Mouse (Mus musculus) cerebellum, adult 9-10 months (tissue): ENCODE data around the gene Ajap1.

Source experiments
- DNase-seq: peaks from one replicate; pipeline ENCODE4 v3.0.0; 2022

Ajap1 gene

DNA sequence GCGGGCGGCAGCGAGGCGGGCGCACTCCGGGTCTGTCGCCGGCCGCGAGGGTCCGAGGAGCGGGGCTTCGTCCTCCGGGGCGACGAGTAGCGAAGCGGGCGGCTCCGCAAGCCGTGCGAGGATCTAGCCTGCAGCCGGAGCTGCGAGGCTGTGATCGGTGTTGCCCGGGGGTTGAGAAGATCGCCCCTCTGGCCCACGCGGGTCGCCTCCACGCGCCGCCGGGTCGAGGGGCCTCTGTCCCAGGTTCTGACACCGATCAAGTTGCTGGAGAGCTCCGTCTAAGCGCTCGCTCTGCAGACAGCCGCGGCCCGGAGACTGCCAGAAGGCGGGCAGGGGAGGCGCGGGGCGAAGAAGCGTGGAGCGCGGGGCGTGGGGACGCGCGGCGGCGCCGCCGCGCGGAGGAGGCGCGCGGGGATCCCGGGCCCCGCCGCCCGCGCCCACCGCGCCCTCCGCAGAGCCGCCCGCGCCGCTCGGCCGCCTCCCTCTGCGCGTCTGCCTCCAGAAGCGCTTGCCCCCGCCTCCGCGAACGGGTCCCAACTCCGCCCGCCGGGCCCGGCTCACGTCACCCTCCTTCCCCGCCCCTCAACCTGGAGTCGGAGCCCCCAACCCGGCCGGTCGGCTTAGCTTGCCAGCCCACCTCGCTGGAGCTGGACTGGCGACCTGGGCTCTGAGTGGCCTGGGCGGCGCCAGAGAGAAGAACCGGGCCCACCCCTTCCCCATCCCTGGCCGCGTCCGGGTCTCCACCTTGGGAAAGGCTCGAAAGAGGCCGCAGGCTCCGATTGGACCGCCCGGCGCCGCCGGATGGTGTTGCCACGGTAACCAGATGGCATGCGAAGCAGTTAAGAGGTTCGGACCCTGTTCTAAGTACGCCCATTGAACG is at the start of gene Ajap1:
TSS of gene Ajap1 (minus strand) at position 353 of the 880 bp plus-strand sequence.
- DNase-seq = no peak

DNA sequence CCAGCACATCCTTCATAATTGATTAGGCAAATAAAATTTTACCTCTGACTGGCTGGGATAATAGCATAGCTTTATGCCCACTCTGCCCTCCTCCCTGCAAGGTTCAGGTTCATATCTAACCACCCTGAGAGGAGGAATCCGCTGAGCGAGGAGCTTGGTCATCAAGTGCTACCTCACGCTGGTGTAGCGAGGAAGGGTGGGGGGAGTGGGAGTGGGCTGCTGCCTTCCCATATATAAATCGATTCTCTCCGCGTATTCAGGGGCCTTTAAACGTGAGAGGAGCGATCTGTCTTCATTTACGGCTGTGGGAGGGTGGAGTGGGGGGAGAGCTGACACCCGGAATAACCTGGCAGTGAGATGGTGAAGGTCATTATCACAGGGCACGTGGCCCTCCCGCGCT is 47.9 kb upstream of the Ajap1 start:
- DNase-seq = no peak

DNA sequence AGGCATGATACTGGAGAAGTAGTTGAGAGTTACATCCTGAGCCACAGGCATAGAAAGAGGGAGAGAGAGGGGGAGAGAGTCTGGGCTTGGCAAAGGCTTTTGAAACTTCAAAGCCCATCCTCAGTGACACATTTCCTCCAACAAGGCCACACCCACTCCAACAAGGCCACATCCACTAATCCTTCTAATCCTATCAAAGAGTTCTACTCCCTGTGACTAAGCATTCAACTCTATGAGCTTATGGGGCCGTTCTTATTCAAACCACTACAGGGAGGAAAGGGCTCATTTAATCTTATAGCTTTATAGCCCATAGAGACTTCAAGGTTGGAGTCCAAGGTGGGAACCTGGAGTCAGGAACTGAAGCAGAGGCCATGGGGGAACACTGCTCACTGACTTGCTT is 39.0 kb upstream of the Ajap1 start:
- DNase-seq = no peak

DNA sequence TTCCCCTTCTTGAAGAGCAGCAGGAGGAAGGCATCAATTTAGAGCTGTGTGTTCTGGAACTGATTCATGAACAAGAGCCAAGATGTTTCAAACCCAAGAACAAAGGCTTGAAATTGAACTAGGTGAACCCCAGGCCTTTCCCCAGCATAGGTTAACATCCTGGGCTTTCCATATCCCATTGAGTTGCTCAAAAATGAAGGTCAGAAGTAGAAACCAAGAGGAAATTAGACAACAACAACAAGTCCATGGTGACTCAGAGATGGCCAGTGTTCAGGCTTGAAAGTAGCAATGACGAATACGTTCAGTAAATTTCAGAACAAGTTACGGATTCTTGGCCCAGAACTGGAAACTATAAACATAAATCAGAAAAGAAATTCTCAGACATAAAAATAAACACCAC is 37.3 kb upstream of the Ajap1 start:
- DNase-seq = no peak

DNA sequence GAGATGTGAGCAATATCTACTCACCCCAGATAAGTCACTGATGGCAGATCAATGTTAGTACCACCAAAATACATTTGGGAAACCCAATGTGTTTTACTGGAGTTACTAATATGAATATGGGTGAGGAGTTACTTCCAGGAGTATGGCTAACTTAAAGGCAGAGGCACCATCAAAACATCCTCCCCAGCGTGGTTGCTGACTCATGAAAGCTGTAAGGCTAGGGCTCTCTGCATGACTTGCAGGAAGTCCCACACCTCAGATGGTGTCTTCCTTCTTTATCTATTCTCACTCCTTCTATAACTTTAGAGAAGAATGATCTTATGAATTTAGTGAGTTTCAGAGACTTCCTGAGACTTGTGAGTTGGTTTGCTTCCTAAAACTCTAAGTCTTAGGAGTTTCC is 36.7 kb upstream of the Ajap1 start:
- no peak for DNase-seq

DNA sequence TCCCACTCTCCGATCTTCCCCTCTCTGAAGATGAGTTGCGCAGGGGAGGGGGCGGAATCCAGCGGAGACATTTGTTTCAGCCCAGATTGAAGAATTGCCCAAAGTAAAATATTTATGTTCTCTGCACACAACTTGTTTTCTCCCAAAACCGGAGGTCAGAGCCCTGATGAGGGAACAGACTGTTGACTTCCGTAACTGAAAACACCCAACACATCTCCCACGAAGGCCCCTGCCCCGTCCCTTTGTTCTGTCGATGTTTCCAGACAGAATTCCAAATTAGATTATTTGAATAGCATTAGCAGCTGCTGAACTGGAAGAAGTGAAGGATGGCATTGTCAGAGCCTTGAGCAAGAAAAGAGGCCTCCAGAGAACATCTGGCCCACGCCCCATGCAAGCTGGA is 33.2 kb upstream of the Ajap1 start:
- DNase-seq = no peak

DNA sequence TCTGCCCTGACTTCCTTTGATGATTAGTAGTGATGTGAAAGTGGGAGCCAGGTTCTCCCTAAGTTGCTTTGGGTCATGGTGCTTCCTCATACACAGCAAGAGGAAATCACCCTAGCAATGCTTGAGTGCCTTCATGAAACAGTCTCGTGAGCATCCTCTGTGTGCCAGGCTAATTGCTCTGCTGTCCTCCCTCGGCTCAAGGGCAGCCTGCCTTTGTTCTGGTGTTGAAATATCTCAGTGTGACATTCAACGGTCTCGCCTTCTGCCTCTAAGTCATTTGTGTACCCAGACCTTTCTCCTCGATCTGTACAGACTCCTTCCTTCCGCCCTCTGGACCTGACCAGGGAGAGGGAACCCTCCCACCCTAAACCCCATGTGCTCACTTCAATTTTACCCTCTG is 31.5 kb upstream of the Ajap1 start:
- no peak for DNase-seq

DNA sequence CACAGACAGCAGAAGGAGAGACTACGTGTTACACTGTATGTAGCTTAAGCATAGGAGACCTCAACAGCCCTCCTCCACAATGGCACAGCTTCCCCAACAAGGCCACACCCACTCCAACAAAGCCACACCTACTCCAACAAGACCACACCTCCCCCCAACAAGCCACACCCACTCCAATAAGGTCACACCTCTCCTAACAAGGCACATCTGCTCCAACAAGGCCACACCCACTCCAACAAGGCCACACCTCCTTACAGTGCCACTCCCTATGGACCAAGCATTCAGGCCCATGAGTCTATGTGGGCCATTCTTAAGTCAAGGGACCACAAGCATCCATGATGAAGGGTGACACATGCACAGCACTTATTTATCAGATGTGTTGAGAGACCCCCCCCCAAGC is 28.9 kb upstream of the Ajap1 start:
- no peak for DNase-seq

DNA sequence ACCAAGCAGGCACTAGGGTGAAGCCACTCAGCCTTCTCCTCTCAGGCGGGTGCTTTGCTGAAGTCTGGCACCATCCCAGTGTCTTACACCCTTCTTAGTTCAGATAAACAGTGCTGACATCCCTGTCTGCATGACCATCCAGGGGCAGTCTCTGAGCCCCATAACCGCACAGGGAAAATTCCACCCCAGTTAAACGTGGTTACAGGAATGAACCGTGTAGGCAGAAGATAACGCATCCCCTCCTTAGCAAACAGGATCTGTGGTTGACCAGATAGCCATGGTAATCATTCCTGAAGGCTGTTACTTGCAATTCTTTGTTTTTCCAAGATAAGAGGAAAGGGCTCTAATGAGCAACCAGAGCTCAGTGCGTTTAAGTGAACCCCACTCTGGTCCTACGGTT is 19.3 kb upstream of the Ajap1 start:
- no peak for DNase-seq

DNA sequence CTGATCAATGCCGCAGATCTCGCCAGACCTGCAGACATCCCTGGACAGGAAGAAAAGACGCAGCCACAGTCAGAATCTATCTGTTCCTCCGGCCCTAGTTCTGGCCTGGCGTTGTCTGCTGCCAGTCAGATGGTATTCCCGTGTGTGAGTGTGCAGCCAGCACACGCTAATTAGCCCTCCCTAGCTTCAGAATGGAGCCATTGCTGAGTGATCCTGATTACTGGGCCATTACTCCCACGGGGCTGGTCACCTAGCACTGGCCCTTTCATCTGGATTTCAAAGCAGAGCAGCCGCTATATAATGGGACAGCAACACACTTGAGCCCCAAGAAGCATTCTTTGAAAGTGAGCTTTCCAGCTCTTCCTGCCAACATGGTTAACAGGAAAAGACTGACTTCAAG is 9.8 kb upstream of the Ajap1 start:
- no peak for DNase-seq

DNA sequence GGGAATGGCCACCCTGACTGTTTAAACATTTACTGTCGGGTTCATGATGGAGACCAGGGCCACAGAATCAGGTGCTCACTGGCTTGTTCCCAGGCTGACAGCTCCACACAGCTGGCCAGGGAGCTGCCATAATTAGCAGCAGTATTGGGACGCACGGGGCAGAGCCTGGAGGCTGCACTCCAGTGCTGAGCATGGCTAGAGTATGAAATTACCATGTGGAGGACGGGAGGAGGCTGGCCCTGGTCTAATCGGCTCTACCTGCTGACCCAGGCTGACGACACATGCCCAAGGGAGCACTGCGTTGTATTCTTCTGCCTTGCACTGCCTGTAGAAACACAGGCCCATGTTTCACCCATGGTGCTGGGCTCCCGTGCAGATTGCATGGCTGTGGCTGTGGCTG is 6.5 kb upstream of the Ajap1 start:
- no peak for DNase-seq

DNA sequence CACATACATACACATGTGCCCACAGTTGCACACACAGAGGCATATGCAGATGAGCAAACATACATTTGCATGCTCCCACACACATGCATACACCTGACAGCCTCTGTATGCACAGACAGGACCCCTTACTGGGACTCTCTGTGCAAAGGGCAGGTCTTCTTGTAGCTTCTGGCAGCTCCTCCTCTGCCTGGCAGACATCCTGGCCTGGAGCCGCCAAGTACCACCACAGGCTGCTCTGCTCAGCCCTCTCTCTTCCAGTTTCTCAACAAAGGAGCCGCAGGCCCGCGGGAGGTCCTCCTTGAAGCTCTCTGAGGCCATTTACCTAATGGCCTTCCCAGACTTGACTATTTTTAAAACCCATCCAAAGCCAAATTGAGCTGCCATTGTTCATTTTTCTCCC is 3.3 kb upstream of the Ajap1 start:
- no peak for DNase-seq

DNA sequence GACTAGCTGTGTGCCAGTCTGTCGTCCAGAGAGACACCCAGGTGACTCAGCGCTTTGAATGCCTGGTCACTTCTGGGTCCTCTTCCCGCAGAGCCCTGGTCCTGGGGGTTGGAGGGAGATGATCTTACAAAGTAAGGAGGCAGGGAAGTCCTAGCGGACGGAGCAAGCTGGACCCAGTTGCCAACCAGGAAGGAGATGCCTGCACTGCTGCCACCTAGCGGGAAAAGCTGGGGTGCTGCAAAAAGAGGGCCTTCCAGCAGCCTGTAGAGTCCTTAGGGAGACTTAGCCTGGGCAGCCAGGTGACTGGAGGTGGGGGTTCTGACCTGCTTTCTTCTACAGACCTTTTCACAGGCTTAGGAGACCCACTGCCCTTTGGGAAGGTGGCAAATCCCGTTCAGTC is 1.8 kb upstream of the Ajap1 start:
- peak; percentile 68 for DNase-seq

DNA sequence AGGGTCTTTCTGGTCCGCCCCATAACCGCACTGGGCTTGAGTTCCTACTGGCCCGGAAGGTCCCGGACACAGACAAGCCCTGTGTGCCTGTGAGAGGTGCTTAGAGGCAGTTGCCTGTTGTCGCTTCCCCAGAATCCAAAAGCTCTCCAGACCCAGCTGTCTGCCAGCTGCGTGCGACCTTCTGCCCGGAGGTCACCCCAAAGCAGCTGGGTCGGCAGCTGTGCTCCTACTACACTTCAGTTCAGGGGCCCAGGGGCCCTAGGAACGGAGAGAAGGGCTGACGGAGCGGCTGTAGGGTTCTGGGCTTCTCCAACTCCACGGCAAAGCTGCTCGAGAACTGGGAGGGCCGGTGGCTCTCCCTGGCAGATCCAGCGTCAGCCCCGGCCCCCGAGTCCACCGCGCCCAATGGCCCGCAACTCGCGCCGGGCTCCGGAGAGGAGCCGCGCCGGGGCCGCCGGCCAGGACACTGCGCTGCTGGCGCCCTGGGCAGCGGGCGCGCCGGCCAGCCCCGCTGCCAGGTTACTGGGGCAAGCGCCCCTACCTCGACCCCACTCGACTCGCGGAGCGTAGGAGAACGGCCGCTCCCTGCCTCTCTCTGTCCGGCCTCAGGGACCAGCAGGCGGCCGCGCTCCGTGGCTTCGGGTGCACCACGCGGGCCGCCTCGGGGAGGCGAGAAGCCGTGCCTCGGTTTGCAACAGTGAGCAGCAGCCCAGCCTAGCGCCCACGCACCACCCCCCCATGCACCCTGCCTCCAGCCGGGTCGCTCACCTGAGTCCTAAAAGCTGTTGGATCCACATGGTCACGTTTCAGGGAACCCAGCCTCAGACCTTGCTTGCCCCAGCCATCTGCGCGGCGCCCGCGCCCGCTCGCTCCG is 1.0 kb downstream of the Ajap1 start:
- DNase-seq = no peak

DNA sequence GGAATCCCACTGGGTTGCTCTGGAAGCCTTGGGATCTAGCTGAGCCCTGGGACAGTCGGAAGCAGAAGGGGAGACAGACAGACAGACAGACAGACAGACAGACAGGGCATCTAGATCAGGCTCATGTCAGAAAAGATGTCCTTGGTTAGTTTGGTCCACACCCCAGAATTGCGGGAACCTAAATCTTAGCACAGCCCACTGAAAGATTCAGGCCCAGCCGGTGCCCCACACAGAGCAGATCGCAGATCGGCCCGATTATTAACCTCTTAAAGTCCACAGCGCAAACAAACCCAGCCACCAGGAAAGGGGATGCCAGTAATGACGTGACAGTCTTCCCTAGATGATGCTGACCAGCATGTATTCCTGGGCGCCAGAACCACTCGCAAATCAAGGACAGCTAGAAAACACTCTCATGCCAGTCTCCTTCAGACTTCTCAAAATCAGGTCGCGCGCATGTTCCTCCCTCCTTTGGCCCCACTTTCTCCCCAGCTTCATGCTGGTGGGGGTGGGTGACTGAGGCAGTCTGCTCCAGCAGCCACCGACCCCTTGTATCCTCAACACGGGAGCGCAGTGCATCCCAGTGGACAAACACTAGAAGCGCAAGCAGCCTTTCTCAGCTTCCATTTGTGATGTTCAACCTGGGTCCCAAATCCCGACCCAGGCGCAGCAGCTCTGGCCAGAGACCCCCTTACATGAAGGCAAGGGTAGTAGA is 1.9 kb downstream of the Ajap1 start:
- DNase-seq = peak; percentile 26

DNA sequence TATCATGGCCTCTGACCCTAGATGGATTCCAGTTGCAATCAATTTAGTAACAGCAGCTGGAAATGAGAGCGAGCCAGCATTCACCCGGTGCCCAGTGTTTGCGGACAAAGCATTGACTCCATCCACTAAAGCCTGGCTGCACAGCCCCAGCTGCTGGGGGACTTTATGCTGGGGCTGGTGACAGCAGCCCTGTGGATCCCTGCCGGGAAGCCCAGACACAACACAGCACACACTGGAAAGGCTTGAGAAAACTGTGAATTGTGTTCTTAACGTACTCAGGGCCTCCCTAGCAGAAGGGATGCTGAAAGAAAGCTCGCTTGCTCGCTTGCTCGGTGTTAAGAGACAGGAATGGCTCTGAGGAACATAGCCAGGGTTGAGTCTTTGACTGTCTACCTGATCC is 3.5 kb downstream of the Ajap1 start:
- DNase-seq = no peak

DNA sequence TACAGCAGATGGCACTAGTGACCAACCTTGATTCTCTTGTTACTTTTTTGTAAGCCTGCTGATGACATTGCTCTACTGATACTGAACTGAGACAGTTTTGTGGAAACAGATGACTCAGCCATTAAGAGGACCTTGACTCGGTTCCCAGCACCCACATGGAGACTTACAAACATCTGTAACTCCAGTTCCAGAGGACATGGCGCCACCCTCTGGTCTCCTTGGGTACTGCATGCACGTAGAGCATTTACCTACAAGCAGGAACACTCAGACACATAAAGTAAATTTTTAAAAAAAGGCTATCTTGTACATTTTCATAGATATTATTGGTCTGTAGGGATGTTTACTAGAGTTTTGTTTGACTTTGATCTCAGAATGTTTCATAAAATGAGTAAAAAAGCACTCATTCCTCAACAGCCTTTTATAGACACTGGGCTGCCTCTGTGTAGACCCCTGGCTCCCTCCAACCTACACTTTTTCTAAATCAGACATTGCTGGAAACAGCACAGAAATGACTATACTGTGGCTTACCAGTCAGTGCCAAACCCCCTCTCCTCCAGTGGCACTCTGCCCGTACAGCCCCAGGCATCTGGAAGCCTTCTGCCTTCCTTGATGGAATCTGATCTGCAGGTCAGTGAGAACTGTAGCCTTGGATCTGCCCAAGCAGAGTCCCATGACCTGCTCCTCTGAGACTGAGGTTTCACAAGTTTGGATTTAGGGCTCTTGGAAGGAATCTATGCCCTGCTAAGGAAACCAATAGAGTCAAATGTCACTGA is 8.9 kb downstream of the Ajap1 start:
- no peak for DNase-seq

DNA sequence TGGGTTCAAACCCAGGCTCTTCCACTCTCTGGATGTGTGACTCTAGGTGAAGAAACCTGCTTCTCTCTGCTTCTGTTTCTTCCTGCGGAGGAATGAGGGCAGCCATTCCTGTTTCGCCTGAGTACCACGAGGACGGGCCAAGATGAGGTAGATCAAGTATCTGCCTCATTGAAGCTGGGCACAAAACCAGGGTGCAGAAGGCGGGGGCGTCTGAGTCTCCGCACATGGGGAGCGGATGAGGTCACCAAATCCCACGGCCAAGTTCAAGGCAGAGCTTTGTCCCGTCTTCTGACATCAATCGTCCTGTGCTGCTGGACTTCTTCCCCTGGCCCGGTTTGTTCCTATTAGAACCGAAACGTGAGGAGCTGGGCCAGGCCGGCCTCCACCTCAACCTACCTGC is 12.9 kb downstream of the Ajap1 start:
- no peak for DNase-seq

DNA sequence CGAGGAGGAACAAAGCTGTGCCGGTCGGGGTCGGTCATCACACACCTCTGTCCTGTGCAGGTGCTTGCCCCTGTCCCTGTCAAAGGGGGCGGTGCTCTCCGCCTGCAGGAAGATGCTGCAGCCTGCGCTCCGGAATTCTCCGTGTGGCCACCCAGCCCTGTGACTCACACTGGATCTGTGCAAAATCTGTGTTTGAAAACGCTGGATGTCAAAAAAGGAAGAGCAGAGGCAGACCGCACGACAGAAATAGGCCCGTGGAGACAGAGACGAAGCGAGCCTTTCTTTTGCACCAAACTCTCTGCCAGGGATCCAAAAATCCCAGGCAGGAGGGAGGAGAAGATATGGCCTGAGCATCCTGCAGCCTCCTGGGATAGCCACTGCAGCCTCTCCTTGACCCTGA is 22.7 kb downstream of the Ajap1 start:
- no peak for DNase-seq

DNA sequence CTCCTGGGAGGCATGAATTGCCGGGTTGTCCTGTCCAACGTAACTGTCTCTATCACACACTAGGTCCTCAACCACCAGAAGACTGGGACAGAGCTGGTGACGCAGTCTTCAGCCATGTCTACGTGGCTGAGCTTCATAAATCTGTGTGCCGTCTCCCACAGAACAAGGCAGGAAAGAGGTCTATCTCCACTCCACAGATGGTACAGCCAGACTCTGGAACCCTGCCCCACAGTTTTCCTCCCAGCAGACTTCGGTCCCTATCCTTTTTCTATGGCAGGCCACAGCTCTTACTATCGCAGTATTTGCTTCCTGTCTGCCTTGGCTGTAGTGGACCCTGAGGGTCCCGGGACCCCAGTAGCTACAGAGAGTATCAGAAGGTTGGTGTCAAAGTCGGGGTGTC is 23.1 kb downstream of the Ajap1 start:
- DNase-seq = no peak

DNA sequence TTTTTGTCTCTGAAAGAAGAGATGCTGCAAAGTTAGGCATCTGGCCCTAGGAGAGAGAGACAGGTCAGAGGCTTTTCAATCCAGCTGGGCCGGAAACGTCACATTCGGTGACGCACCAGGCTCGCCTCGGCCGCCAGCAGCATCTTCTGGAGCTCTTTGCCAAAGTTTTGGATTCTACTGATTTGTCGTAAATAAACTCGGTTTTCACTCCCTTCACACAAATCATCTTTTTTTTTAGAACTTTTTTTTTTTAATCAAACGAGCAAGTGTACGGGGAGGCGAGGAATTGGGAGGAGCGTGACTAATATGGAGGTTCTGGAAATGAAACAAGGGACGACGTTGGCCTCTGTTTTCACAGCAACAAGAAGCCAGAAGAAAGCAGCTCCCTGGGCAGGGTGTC is 23.8 kb downstream of the Ajap1 start:
- no peak for DNase-seq

DNA sequence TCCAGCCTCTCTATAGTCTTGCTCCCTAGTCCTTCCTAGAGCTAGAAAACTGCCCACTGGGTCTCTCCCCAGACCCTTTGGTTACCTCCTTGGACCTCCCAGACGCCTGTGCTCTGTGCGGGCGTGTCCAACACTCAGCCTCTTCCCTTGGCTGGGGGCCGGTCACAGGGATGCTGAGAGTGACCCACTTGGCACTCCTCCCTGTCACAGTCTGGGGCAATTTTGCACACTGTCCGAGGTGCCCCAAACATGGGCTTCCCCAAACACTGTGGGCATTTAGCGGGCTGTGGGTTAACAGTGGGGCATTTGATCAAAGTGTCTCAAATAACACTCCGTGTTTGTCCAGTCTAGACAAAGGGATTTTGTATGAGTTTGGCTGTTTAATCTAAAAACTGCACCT is 29.1 kb downstream of the Ajap1 start:
- no peak for DNase-seq

DNA sequence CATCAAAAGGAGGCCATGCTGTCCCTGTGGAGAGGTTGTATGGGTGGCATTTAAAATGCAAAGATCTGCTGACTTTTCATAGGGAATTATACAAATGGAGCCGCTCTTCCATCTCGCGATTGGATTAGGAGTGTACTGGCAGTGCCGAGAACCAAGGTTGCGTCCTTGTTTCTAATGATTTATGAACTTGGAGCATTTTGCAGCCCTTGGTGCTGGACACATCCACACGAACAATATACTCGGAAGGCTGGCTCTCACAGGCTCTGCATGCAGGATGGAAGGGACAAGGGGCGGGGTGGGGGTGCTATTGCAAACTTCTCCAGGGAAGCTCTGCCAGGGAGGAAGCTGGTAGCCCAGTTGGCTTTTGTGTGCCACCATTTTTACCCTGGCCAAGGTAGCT is 31.1 kb downstream of the Ajap1 start:
- no peak for DNase-seq
